Mouse (Mus musculus) heart, postnatal 0 days (tissue): Measurements from ENCODE around the gene Gm5767. TPM values are rescaled to one million over a fixed set of nuclear protein-coding genes. Genes with fewer than 3 reads are reported as not detected.
A peak's percentile ranks its signal among the peaks of the same experiment; 100 is the strongest.

ENCODE experiments used
- ATAC-seq: fragments of 200-750 bp; cut with Nextera tagmentation; 2 replicates; pipeline ENCODE4 v1.8.0; 2017; ENCODE audit warnings: low read depth, moderate number of reproducible peaks, moderate library complexity; ENCODE audit not compliant: insufficient read depth
- DNase-seq: peaks from one replicate; pipeline ENCODE4 v3.0.0-alpha.2; 2016; ENCODE audit warnings: low spot score
- H3K27ac ChIP-seq: fragments of 300-500 bp; sonication (generic); 2 replicates; pipeline ENCODE4 v1.5.1; 2014; ENCODE audit warnings: low read depth, mild to moderate bottlenecking
- H3K27me3 ChIP-seq: fragments of 300-500 bp; sonication (generic); 2 replicates; pipeline ENCODE4 v1.6.1; 2014; ENCODE audit warnings: low read length, mixed read lengths; ENCODE audit not compliant: control insufficient read depth, insufficient read depth
- H3K36me3 ChIP-seq: fragments of 300-500 bp; sonication (generic); replicated peaks from 2 replicates; pipeline ENCODE4 v1.6.1; 2014; ENCODE audit warnings: low read length, mixed read lengths; ENCODE audit not compliant: control insufficient read depth, insufficient read depth
- H3K4me1 ChIP-seq: fragments of 300-500 bp; sonication (generic); 2 replicates; pipeline ENCODE4 v1.6.1; 2014; ENCODE audit warnings: antibody characterized with exemption; ENCODE audit not compliant: control insufficient read depth, insufficient read depth
- H3K4me2 ChIP-seq: fragments of 300-500 bp; sonication (generic); 2 replicates; pipeline ENCODE4 v1.6.1; 2014; ENCODE audit warnings: low read depth, mild to moderate bottlenecking, low read length, moderate library complexity
- H3K4me3 ChIP-seq: fragments of 300-500 bp; sonication (generic); 2 replicates; pipeline ENCODE4 v1.5.1; 2014; ENCODE audit warnings: low read depth, low read length
- H3K9ac ChIP-seq: fragments of 300-500 bp; sonication (generic); replicated peaks from 2 replicates; pipeline ENCODE4 v1.6.1; 2014; ENCODE audit warnings: low read depth, low read length, mixed read lengths
- H3K9me3 ChIP-seq: fragments of 300-500 bp; sonication (generic); replicated peaks from 2 replicates; pipeline ENCODE4 v1.6.1; 2016; ENCODE audit warnings: low read length; ENCODE audit not compliant: control insufficient read depth
- CTCF ChIP-seq: IDR thresholded peaks from 2 replicates; pipeline ENCODE4 v1.5.1; 2016; ENCODE audit warnings: antibody characterized with exemption, control low read depth, low read depth
- EP300 ChIP-seq: IDR thresholded peaks from 2 replicates; pipeline ENCODE4 v1.6.1; 2016; ENCODE audit warnings: antibody characterized with exemption, low read depth
- WGBS: fragments of 180-500 bp; shearing (Covaris S2); extraction: QIAGEN DNeasy Blood & Tissue Kit; methylation state at CpG from one replicate; pipeline ENCODE4 v1.1.7; 2014; 5-methylcytosine and 5-hydroxymethylcytosine counted together
- polyA plus RNA-seq: library from polyadenylated mRNA; unstranded; fragments of >200 nt; fragmentation: Nextera tagmentation; extraction: Ambion mirVana; gene quantifications from 2 replicates; pipeline ENCODE4 v1.2.1, GENCODE M21; 2015
- total RNA-seq: library from RNA; depleted of rRNA; stranded (reverse); fragments of >200 nt; gene quantifications from 2 replicates; pipeline ENCODE4 v1.2.3, GENCODE M21; 2014; ENCODE audit warnings: low replicate concordance

Gm5767 gene
- total and polyA plus RNA-seq, 2 experiments from 2014 or later: not detected

DNA sequence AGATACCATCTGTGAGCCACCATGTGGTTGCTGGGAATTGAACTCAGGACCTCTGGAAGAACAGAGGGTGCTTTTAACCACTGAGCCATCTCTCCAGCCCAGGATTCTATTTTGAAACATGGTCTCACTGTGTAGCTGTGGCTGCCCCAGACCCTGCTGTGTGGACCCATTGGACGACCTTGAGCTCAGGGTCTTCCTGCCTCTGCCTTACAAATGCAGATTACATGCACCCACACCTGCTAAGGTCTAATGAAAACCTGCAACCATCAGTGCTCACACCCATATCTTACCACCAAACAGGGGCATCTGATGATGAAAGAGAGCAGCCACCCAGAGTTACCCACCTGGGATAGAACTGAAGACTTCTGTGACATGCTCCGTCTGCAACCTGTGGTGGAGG is 24.3 kb upstream of the Gm5767 start:
- no peak overlapping the region for H3K4me3 ChIP-seq
- H3K9ac ChIP-seq: no peak overlapping the region
- H3K4me2 ChIP-seq: no peak overlapping the region
- DNase-seq (no peak), ATAC-seq (no peak)
- TF ChIP-seq CTCF: no peak
- no peaks in the 10 kb centered on the region for H3K27me3 ChIP-seq
- no peak overlapping the region for H3K27ac ChIP-seq
- no peaks in the 10 kb centered on the region for H3K9me3 ChIP-seq
- WGBS: 74% methylated on average over 2 of the region's 2 CpGs
- peaks cover 74% of the 10 kb centered on the region for H3K36me3 ChIP-seq
- no peaks in the 10 kb centered on the region for H3K4me1 ChIP-seq

DNA sequence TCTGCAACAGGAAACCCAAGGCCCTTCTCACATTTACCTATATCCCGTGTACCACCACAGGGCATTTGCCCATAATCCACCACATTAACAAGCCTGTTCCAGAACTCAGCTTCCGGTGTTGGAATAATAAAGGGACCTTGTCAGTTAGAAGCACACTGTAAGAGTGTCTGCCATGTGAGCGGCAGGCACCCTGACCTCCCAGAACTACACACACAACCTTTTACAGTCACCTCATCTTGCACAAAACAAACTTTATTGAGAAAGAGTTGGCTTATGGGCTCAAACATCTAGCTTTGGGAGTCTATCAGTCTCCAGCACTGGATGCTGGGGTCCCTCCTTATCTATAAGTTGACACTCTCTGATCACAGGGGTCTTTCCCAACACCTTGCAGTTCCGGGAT is 22.2 kb upstream of the Gm5767 start:
- Histone ChIP-seq H3K9me3 (no peaks in the 10 kb centered on the region), H3K4me2 (no peak overlapping the region), H3K4me3 (no peak overlapping the region), H3K4me1 (no peaks in the 10 kb centered on the region), H3K27ac (no peak overlapping the region), H3K27me3 (no peaks in the 10 kb centered on the region), H3K9ac (no peak overlapping the region), H3K36me3 (peaks cover 69% of the 10 kb centered on the region)
- DNase-seq (no peak), ATAC-seq (no peak)
- TF ChIP-seq CTCF (no peak), EP300 (no peak)
- WGBS: 72% methylated on average over 4 of the region's 4 CpGs

DNA sequence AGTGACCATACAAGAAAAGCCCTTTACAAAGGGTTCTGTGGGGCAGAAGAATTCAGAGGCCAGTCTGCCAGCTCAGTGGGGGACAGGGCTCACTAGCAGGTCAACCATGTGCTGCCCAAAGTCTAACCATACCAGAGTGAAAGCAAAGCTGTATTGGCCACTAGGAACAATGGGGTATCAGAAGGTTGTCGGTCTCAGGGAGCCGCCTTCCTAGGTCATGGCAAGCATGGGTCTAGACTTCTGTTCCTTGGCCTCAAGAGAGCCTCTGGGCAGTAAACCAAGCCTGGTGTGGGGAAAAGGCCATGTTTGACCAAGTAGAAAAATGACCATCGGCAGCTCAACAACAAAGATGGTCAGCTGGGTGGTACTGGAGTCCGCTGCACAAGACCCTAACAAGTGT is 21.8 kb upstream of the Gm5767 start:
- TF ChIP-seq EP300 (no peak), CTCF (no peak)
- 91% methylated on average over 4 of the region's 4 CpGs for WGBS
- Histone ChIP-seq H3K27ac (no peak overlapping the region), H3K4me3 (no peak overlapping the region), H3K9me3 (no peaks in the 10 kb centered on the region), H3K4me1 (no peaks in the 10 kb centered on the region), H3K27me3 (no peaks in the 10 kb centered on the region), H3K4me2 (no peak overlapping the region), H3K36me3 (peaks cover 65% of the 10 kb centered on the region), H3K9ac (no peak overlapping the region)
- ATAC-seq (no peak), DNase-seq (no peak)

DNA sequence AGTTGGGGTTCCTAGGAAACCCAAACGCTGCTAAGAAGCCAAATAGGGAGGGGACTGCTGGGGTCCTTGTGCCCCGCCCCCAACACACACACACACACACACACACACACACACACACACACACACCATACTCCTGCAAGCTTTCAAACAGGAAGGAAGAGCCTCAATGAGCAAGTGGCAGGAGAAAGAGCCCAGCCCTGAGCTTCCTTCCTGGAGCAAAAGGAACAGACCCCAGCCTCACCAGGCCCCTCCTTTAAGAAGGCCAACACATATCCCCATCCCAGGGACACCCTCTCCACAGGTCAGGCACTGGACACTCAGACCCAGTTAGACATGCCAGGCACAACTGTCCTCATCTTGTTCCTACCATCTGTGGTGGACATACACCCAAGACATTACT is 17.5 kb upstream of the Gm5767 start:
- Histone ChIP-seq H3K4me2 (no peak overlapping the region), H3K4me3 (no peak overlapping the region), H3K9ac (no peak overlapping the region), H3K27me3 (no peaks in the 10 kb centered on the region), H3K27ac (peak overlapping the region; percentile 60), H3K9me3 (no peaks in the 10 kb centered on the region), H3K4me1 (peaks cover 23% of the 10 kb centered on the region), H3K36me3 (peaks cover 34% of the 10 kb centered on the region)
- 71% methylated on average over 2 of the region's 2 CpGs for WGBS
- DNase-seq: no peak
- TF ChIP-seq EP300 (no peak), CTCF (no peak)
- ATAC-seq: no peak

DNA sequence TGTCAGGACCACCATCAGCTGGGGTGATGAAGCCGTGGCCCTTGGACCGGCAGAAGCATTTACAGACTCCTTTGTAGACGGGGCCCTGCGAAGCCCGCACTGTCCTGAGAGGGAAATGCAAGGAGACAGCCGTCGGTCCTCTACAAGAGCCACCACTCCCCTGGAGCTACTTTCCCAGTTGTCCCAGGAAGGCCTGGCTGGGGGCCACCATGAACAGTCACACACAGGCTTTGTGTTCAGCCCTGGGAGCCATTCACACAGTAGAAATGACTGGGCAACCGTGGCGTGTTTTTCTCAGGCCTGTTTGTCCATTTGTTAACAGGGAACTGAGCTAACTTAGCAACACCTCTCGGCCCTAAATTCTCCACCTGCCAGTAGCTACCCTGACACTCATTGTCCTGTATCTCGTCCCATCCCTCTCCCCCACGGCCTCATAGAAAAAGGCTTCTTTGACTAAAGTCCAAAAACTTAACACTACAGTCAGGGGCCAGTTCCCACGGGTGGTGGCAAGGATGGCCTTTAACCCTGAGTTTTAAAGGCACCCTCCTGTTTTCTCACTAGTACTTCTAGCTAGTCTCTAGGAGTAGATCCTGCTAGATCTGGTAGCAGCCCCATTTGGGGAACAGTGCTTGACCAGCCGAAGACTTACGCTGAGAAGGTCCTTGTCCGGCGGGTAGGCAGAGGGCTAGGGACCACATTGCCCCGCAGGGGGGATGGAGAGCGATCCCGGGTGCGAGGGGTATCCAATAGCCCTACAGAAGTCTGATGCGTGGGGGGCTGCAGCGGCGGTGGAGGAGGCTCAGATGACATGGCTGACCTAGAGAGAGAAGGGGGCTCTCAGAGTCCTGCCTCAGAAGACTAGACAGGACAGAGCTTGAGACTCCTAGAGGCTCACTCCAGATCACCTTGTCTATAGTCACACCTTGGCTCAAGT is 16.7 kb upstream of the Gm5767 start:
- no peaks in the 10 kb centered on the region for H3K9me3 ChIP-seq
- DNase-seq (no peak), ATAC-seq (no peak)
- H3K9ac ChIP-seq: no peak overlapping the region
- no peak overlapping the region for H3K4me3 ChIP-seq
- H3K4me2 ChIP-seq: no peak overlapping the region
- H3K27me3 ChIP-seq: no peaks in the 10 kb centered on the region
- TF ChIP-seq EP300 (no peak), CTCF (no peak)
- H3K36me3 ChIP-seq: peaks cover 34% of the 10 kb centered on the region
- peaks cover 31% of the 10 kb centered on the region for H3K4me1 ChIP-seq
- WGBS: 82% methylated on average over 24 of the region's 24 CpGs
- H3K27ac ChIP-seq: peak overlapping the region; percentile 60
